In the genomic region with DNA sequence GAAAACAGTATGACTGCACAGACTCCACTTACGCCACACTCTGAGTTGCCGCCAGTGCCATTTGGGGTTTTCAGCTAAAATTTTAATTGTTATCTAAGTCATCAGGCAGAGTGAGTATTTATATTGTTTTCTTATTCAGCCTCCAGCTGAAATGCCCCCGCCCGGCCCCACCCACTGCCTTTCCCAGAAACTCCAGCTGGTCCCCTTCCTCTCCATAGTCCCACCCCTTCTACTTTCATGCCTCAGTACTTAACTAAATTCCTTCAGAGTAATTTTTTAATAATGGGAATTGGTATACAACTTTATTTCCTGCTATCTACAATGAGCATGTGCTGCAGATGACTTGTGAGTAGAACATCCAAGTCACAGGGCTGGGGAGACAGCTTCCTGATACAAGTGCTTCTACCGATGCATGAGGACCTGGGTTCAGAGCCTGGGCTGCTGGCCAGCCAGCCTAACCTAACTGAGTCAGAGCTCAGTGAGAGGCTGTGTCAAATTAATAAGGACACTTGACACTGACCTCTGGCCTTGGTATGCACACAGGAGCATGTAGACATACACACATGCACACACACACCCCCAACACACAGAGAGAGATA, we compare ENCODE assay signal across 14 mouse cellular contexts. TPM values are rescaled to one million over a fixed set of nuclear protein-coding genes. Genes with fewer than 3 reads are reported as not detected.
DNase-seq lines count a peak whose midpoint lies in the region; ATAC-seq and TF ChIP-seq lines count a peak whose summit lies in the region.
"Had no signal": no experiment of that assay in that cellular context is flagged by ENCODE, and none has a peak within 500 bp of the region (broad histone marks: within the 10 kb centered on the region; RNA-seq: fewer than 3 reads in every experiment).

No protein-coding gene starts in this region.

- H3K9me3 ChIP-seq in lung, embryonic 14.5 days (ENCODE audit: low read depth, low read length) = no peaks in the 10 kb centered on the region
- H3K9me3 ChIP-seq: neural tube, embryonic 12.5 days; stomach, embryonic 15.5 days had no signal

- WGBS in lung, adult 2 months = 30% methylated on average over 5 of the region's 5 CpGs
- 58% methylated on average over 5 of the region's 5 CpGs for WGBS in lung, embryonic 14.5 days
- 46% methylated on average over 5 of the region's 5 CpGs for WGBS in heart, adult 2 months

- intact Hi-C loops in gastrocnemius, adult 2 months (cut with DNase I) = no loop called here
- intact Hi-C loops in heart, adult 2 months (cut with DNase I) = loop anchor here (5.0 kb wide), 1 partner anchor 40 kb away; a partner anchor contains a TSS

- peaks cover 37% of the 10 kb centered on the region for H3K36me3 ChIP-seq in lung, embryonic 14.5 days (ENCODE audit: insufficient read depth)
- peaks cover 12% of the 10 kb centered on the region for H3K36me3 ChIP-seq in heart, adult 2 months (ENCODE audit: control insufficient read depth, insufficient read depth, low read length)
- H3K36me3 ChIP-seq: stomach, embryonic 15.5 days had no signal

- no peak overlapping the region for H3K4me2 ChIP-seq in lung, embryonic 14.5 days
- H3K4me2 ChIP-seq: neural tube, embryonic 12.5 days; stomach, embryonic 15.5 days had no signal

- no peak for DNase-seq in gastrocnemius, adult 2 months
- no peak for DNase-seq in gastrocnemius, postnatal 10 days
- DNase-seq in lung, adult 18-20 months = peak; percentile 50 to 73
- no peak for DNase-seq in lung, adult 2 months
- peak; percentile 22 for DNase-seq in lung, embryonic 14.5 days
- no peak for DNase-seq in right cerebral cortex, postnatal 36 days (ENCODE audit: low spot score in 2 of 2)
- DNase-seq in heart, adult 2 months = no peak
- DNase-seq: cerebellum, adult 11-12 months; layer of hippocampus, adult 9-11 months; thymus, postnatal 25 days had no signal

- H3K27me3 ChIP-seq in lung, embryonic 14.5 days (ENCODE audit: insufficient read depth, low read length) = no peaks in the 10 kb centered on the region
- H3K27me3 ChIP-seq in heart, adult 2 months (ENCODE audit: control insufficient read depth, insufficient read depth, low read length) = no peaks in the 10 kb centered on the region
- H3K27me3 ChIP-seq: neural tube, embryonic 12.5 days; stomach, embryonic 15.5 days had no signal

- peaks cover 32% of the 10 kb centered on the region for H3K4me1 ChIP-seq in lung, adult 2 months (ENCODE audit: control insufficient read depth, insufficient read depth, low read length)
- H3K4me1 ChIP-seq in lung, embryonic 14.5 days (ENCODE audit: insufficient read depth) = peaks cover 5% of the 10 kb centered on the region; the same call in 1 of the 2 replicates
- H3K4me1 ChIP-seq in heart, adult 2 months (ENCODE audit: control insufficient read depth, insufficient read depth, low read length) = peaks cover 18% of the 10 kb centered on the region
- H3K4me1 ChIP-seq: neural tube, embryonic 12.5 days had no signal

- peaks cover 4% of the 10 kb centered on the region; the same call in 1 of the 2 replicates for H3K79me2 ChIP-seq in heart, adult 2 months (replicated peaks; ENCODE audit: control insufficient read depth, insufficient read depth, low read length)

- no peak for TF ChIP-seq EP300 in heart, adult 2 months (IDR thresholded peaks at IDR 0.05; ENCODE audit: insufficient read depth, low read depth, low read length)

- no peak overlapping the region for H3K9ac ChIP-seq in lung, embryonic 14.5 days
- no peak overlapping the region for H3K9ac ChIP-seq in heart, adult 2 months (ENCODE audit: low read depth, low read length)
- H3K9ac ChIP-seq: neural tube, embryonic 12.5 days; stomach, embryonic 15.5 days had no signal

- TF ChIP-seq POLR2A in lung, adult 2 months (IDR thresholded peaks at IDR 0.05; ENCODE audit: borderline replicate concordance, extremely low read depth, low read depth, low read length) = no peak
- TF ChIP-seq POLR2A in heart, adult 2 months (IDR thresholded peaks at IDR 0.05; ENCODE audit: insufficient read depth, low read depth, low read length) = no peak

- ATAC-seq in lung, embryonic 14.5 days (ENCODE audit: insufficient read depth) = no peak
- ATAC-seq: CD4-positive, CD25-positive, alpha-beta regulatory T cell, adult 4 months; midbrain, embryonic 16.5 days had no signal

- TF ChIP-seq CTCF in gastrocnemius, adult 2 months (IDR thresholded peaks at IDR 0.05) = no peak
- no peak for TF ChIP-seq CTCF in lung, adult 2 months (IDR thresholded peaks at IDR 0.05; ENCODE audit: insufficient read depth, low read length)
- no peak for TF ChIP-seq CTCF in lung, embryonic 14.5 days (IDR thresholded peaks at IDR 0.05; ENCODE audit: low read depth)
- no peak for TF ChIP-seq CTCF in heart, adult 2 months (IDR thresholded peaks at IDR 0.05)

- H3K27ac ChIP-seq in gastrocnemius, adult 2 months = peak overlapping the region; percentile 8; the same call in 1 of the 2 replicates
- H3K27ac ChIP-seq in lung, embryonic 14.5 days (ENCODE audit: low read depth) = no peak overlapping the region; the same call in 1 of the 2 replicates
- no peak overlapping the region for H3K27ac ChIP-seq in heart, adult 2 months
- H3K27ac ChIP-seq: neural tube, embryonic 12.5 days; stomach, embryonic 15.5 days had no signal

- H3K4me3 ChIP-seq in gastrocnemius, adult 2 months = no peak overlapping the region
- no peak overlapping the region for H3K4me3 ChIP-seq in lung, adult 2 months (replicated peaks; ENCODE audit: extremely low read depth, low read depth, low read length)
- H3K4me3 ChIP-seq in lung, embryonic 14.5 days (ENCODE audit: low read depth, low read length) = no peak overlapping the region
- H3K4me3 ChIP-seq in heart, adult 2 months = no peak overlapping the region
- H3K4me3 ChIP-seq: neural tube, embryonic 12.5 days; stomach, embryonic 15.5 days had no signal

RNA-seq across cellular contexts. Expression of a gene that starts 40.4 kb away (rescaled TPM):
- total RNA-seq in gastrocnemius, adult 2 months (2021) = 100 to 1,000 TPM; 140 to 141 TPM
- 10 to 100 TPM; 81.3 to 82.0 TPM for total RNA-seq in gastrocnemius, postnatal 10 days (2021)
- 113 and 118 TPM in 2 replicates for polyA plus RNA-seq in lung, adult 2 months (2012; rRNA removed)
- 86.3 and 89.0 TPM in 2 replicates for polyA plus RNA-seq in lung, embryonic 14.5 days (2014; fragmentation: Nextera tagmentation; extraction: Ambion mirVana)
- 100 to 1,000 TPM in 1 of 2 experiments, 10 to 100 TPM in 1; 92.7 to 112 TPM for total RNA-seq in heart, adult 2 months (2021)
- polyA plus RNA-seq in heart, adult 2 months (2012; rRNA removed) = 43.6 and 55.3 TPM in 2 replicates

Comparison
In these comparisons a context has a peak if more than half of its experiments do, and no peak if none do; other contexts are left out.
1. DNase-seq: peak in lung, adult 18-20 months (2 of 2) and lung, embryonic 14.5 days (single experiment); none in gastrocnemius, adult 2 months (single experiment), gastrocnemius, postnatal 10 days (single experiment), lung, adult 2 months (single experiment), right cerebral cortex, postnatal 36 days (0 of 2) and heart, adult 2 months (0 of 2).